Mouse (Mus musculus) left cerebral cortex, postnatal 10 days (tissue): ENCODE data around the gene Fam50a. TPM values are rescaled to one million over a fixed set of nuclear protein-coding genes. Genes with fewer than 3 reads are reported as not detected.
A peak's percentile ranks its signal among the peaks of the same experiment; 100 is the strongest.
"Not testable (repeated sequence)": the region's sequence is repeated elsewhere in the genome, so short reads cannot be mapped to it uniquely, and the experiment has no call there.

Experiments used
- DNase-seq, 2 experiments: peaks; one replicate each; pipeline ENCODE4 v3.0.0; 2021 to 2022; ENCODE audit warnings: low spot score in 2 of 2, mixed read lengths in 1 of 2; ENCODE audit errors: extremely low spot score in 1 of 2
- intact Hi-C: fragments of 180-260 bp; cut with DNase I; formaldehyde crosslinking; loops from one replicate; pipeline ENCODE4 v1.15.1; 2025
- microRNA-seq: library from miRNA; unstranded; fragments of <30 nt; microRNA quantifications from one replicate; pipeline ENCODE4 v1.2.0, GENCODE M21; 2022
- total RNA-seq, 2 experiments: library from RNA; stranded (reverse); gene quantifications; 2 replicates each; pipeline ENCODE4 v1.2.3; 2021

Fam50a gene
- total RNA-seq, 2 experiments from 2014 or later, result 37.6 to 44.6 TPM

DNA sequence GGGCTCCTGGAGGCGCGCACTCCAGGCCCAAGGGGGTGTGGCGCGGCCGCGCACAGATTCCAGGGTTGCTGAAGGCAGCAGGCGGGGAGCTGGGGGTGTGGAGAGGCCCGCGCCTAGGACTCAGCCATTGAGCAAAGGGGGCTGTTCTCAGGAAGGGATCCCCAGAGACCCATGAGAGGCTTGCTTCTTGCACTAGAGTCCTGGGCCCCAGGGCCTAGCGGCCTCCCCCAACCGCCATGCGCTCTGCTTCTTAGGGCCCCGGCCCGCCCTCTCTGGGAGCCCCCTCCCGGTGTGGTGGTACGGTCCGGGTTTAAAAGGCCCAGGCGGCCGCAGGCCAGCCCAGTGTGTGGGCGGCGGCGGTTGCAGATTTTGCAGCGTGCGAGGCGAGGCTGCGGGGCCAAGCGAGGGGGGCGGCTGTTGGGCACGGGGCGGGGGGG lies 15.9 kb downstream of the Fam50a start, which contains the start of gene Plxna3:
TSS of gene Plxna3 (plus strand) at position 342 of the 437 bp plus-strand sequence.
- intact Hi-C loops, result no loop called here
- peak; percentile 41 to 79 for DNase-seq

DNA sequence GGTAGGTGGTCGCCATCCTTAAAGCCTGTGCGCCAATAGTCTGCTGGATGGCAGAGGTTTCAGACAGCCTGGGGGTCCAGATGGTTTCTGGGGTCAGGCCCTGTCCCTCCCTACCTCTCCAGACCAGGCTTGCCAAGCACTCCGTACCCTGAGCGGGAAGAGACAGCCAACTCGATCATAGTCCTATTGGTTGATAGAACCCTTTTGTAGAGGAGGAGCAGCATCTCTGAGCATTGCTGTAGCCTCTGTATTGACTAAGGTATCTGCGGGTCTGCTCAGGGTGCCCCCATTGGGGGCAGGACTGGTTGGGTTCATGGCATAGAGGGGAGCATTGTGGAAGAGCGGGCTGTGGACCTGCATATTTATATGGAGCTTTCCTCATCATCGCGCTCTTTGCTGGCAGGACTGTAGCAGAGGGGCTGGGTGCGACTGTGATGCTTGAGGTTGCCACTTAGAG lies 16.4 kb downstream of the Fam50a start:
- intact Hi-C loops, result no loop called here
- DNase-seq, result no peak

DNA sequence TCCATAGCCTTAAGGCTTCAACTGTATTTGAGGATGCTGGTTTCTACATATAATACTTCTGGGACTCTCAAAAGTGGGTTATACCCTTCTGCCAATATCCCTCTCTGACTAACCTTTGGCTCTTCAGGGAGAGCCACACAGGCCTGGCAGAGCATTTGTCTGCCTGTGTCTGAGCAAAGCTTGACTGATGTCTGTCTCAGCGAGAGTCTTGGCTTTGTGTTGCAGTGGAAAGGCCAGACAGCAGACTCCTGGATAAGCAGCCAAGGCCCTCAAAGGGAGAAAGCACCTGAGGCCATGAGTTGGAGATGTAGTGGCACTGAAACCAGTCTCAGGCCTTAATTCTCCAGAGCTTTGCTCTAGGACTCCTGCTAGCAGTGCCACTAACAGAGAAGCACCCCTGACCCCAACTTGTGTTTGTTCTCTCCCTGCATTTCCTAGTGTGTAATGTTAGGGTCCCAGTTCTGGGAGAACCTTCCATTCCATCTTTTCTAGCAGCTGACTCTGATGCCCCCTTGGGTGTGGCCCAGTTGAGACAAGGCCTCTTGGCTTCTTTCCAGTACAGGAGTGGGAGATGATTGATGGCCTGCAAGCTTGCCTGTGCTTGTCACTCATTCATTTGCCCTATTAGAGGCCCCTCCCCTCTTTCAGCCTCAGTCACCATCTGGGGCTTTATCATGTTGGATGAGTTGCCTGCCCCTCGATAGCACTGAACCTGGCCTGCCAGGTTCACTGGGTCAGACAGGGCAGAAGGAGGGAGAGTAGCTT lies 17.5 kb downstream of the Fam50a start:
- no peak for DNase-seq
- intact Hi-C loops, result no loop called here

DNA sequence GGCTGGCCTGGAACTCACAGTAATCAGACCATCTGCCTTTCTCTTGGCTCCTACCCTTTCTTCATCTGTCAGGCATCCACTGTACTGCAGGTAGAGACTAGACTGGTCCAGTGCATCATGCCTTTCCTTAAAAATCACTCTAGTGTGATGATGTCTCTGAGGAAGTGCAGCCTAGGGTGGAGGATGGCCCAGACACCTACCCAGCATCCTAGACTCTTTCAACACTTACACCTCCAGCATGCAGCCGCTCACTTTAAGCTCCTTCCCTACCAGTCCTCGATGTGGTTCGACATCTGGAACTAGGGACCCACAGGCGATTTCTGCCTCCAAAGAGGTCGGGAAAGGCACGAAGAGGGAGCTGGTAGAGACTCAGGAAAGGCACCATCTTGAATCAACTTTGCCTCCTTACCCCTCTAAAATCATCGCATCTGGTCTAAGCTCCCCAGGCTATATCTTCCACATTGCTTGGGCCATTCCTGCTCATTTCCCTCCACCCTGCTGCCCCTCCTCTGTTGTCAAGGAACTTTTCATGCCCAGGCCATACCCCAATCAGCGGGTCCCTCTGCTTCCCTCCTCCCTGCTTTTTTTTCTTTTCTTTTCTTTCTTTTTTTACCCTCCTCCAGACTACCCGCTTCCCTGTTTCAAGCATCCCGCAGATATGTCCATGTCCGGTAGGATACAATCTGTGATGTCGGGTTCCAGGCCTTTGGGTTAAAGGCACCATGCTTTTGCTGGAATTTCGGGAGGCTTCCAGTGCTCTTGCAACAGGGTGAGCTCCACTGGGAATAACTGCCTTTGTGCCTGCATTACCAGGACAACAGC lies 40.0 kb downstream of the Fam50a start:
- DNase-seq, result no peak
- intact Hi-C loops, result no loop called here

DNA sequence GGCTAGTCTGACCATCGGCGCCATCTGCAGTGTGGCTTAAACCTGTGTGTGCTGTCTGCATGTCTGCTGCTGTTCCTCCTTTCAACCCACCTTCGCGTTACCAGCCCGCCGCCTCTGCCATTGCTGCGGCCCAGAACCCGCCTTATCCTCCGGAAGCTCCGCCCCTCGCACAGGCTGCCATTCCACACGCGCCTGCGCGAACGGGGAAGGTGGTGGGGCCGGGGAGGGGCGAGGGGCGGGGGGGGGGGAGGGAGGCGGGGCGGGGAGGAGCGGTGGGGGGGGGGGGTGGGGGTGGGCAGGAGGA lies 40.6 kb downstream of the Fam50a start, which contains the start of gene Lage3:
TSS of gene Lage3 (minus strand) at position 152 of the 304 bp plus-strand sequence.
- DNase-seq, result peak; percentile 63 to 91
- intact Hi-C loops, result no loop called here

DNA sequence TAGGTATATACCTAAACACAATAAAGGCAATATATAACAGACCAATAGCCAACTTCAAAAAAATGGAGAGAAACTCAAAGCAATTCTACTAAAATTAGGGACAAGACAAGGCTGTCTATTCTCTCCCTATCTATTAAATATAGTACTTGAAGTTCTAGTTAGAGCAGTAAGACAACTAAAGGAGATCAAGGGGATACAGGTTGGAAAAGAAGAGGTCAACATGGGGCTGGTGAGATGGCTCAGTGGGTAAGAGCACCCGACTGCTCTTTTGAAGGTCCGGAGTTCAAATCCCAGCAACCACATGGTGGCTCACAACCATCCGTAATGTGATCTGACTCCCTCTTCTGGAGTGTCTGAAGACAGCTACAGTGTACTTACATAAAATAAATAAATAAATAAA lies 44.2 kb downstream of the Fam50a start:
- intact Hi-C loops, DNase-seq: not testable (repeated sequence)

DNA sequence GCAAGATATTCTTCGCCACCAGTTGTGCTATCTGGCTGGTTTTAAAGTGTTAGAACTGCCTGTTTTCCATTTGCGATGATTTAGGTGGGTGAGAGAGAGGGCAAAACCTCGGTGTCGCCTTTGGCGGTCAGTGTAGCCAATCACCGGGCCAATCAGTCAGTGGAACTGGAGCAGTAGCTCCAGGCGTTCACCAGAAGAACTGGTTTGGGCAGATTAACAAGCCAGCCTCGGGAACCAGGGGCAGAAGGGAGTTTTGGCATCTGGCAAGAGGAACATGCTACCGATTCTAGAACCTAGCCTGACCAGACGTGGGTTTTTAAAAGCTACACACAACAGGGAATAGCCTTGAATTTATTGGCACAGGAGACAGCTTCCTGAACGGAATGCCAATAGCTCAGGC lies 46.3 kb downstream of the Fam50a start:
- intact Hi-C loops, result no loop called here
- DNase-seq, result no peak

DNA sequence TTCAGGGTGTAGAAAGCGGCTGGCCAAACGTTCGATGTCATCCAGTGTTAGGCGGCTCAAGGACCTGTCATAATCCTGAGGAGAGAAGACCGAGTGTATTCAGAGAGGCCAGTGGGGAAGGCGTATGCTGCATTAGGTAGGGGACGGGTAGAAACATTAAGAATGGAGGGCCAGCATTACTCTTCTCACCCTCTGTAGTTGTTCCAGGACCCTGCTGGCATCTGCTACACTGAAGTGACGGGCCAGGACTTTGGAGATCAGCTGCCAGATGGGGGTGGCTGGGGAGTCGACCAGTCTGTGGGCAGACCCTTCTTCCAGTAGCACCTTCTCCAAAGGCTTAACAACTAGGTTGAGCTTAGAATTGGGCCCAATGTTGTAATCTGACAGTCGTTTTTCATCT lies 54.7 kb downstream of the Fam50a start:
- intact Hi-C loops, result no loop called here

DNA sequence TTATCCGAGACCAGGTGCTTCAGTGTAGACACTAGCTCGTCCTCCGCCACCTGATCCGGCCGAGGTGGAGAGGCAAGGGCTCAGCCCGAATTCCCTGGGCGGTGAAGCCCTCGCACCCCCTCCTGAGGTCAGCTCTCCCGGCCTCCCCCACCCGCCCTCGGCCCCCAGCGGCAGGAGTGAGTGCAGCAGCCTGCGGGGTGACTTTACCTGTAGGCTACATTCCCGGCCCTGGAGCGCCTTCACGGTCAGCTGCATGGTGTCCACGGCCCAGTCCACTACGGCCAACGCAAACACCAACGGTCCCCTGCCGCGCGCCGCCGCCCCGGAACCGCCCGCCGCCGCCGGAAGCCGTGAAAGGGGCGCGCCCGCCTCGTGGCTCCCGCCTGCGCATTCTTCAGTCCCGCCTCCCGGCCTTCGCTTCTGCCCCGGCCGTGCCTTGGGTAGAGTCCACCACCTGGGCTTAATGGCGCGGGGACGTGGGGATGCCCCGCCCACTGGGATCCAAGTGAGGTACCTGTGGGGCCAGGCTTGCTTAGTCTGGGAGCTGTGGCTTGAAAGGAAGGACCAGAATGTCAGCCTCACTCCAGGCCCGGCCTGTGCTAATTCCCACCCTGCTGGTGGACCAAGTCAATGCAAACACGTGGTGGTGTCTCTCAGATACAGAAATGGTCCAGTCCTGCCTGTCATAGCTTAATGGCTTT lies 55.5 kb downstream of the Fam50a start:
- peak; percentile 31 to 83 for DNase-seq
- intact Hi-C loops, result no loop called here

More for the DNA sequence above, 54.7 kb downstream of the Fam50a start:
- no peak for DNase-seq

Small RNAs within 50 kb of the gene (microRNA-seq; reads per million reads assigned to microRNA genes)
- not detected for gene Mir7091
- gene Mir7092, result not detected

Other genes with a start within 250 kb of the Fam50a start
- not detected for gene Opn1mw, start 185.6 kb upstream of the Fam50a start, total RNA-seq
- gene Mecp2, start 177.7 kb upstream of the Fam50a start, total RNA-seq, result 10 to 100 TPM; 77.1 to 78.0 TPM
- gene Tex28, start 145.2 kb upstream of the Fam50a start, total RNA-seq, result not detected
- not detected for gene Tktl1, start 135.8 kb upstream of the Fam50a start, total RNA-seq
- 100 to 1,000 TPM; 199 to 211 TPM for gene Flna, start 63.2 kb upstream of the Fam50a start, total RNA-seq
- gene Emd, start 58.3 kb upstream of the Fam50a start, total RNA-seq, result 10 to 100 TPM; 43.9 to 44.4 TPM
- 100 to 1,000 TPM; 150 to 215 TPM for gene Rpl10, start 42.2 kb upstream of the Fam50a start, total RNA-seq
- 10 to 100 TPM; 56.1 to 56.3 TPM for gene Taz, start 31.1 kb upstream of the Fam50a start, total RNA-seq
- gene Dnase1l1, start 30.7 kb upstream of the Fam50a start, total RNA-seq, result 1 to 10 TPM; 2.7 to 3.2 TPM
- gene Atp6ap1, start 15.9 kb upstream of the Fam50a start, total RNA-seq, result 100 to 1,000 TPM; 324 to 341 TPM
- gene Gdi1, start 8.0 kb upstream of the Fam50a start, total RNA-seq, result 100 to 1,000 TPM; 705 to 729 TPM
- 10 to 100 TPM; 65.7 to 74.2 TPM for gene Plxna3, start 16.0 kb downstream of the Fam50a start, total RNA-seq
- 10 to 100 TPM; 31.9 to 35.9 TPM for gene Lage3, start 40.6 kb downstream of the Fam50a start, total RNA-seq
- 10 to 100 TPM; 58.7 to 59.2 TPM for gene Ubl4a, start 60.2 kb downstream of the Fam50a start, total RNA-seq
- gene Slc10a3, start 60.3 kb downstream of the Fam50a start, total RNA-seq, result 1 to 10 TPM; 2.0 to 2.4 TPM
- 10 to 100 TPM; 16.4 to 24.1 TPM for gene Fam3a, start 80.2 kb downstream of the Fam50a start, total RNA-seq
- 10 to 100 TPM; 42.9 to 45.7 TPM for gene Ikbkg, start 80.3 kb downstream of the Fam50a start, total RNA-seq
- 10 to 100 TPM; 29.8 to 33.3 TPM for gene G6pdx, start 116.2 kb downstream of the Fam50a start, total RNA-seq
- not detected for gene Gm6880, start 168.4 kb downstream of the Fam50a start, total RNA-seq